Mouse (Mus musculus) liver, embryonic 16.5 days (tissue): ENCODE data around the gene 2300002M23Rik. TPM values are rescaled to one million over a fixed set of nuclear protein-coding genes. Genes with fewer than 3 reads are reported as not detected.
A peak's percentile ranks its signal among the peaks of the same experiment; 100 is the strongest.

Experiments used
- ATAC-seq: fragments of 200-750 bp; cut with Nextera tagmentation; 2 replicates; pipeline ENCODE4 v1.8.0; 2017; ENCODE audit warnings: low read depth, mild to moderate bottlenecking, moderate number of reproducible peaks, moderate library complexity
- H3K27ac ChIP-seq: fragments of 300-500 bp; sonication (generic); 2 replicates; pipeline ENCODE4 v1.5.1; 2014; ENCODE audit warnings: mild to moderate bottlenecking, low read length
- H3K27me3 ChIP-seq: fragments of 300-500 bp; sonication (generic); 2 replicates; pipeline ENCODE4 v1.6.1; 2014; ENCODE audit warnings: low read depth, low read length, mixed read lengths; ENCODE audit not compliant: control insufficient read depth, insufficient read depth
- H3K36me3 ChIP-seq: fragments of 300-500 bp; sonication (generic); 2 replicates; pipeline ENCODE4 v1.6.1; 2014; ENCODE audit warnings: mild to moderate bottlenecking; ENCODE audit not compliant: control insufficient read depth, insufficient read depth
- H3K4me1 ChIP-seq: fragments of 300-500 bp; sonication (generic); 2 replicates; pipeline ENCODE4 v1.6.1; 2014; ENCODE audit warnings: low read depth, low read length, mixed read lengths; ENCODE audit not compliant: control insufficient read depth
- H3K4me2 ChIP-seq: fragments of 300-500 bp; sonication (generic); 2 replicates; pipeline ENCODE4 v1.6.1; 2014; ENCODE audit warnings: low read depth, low read length, mixed read lengths
- H3K4me3 ChIP-seq: fragments of 300-500 bp; sonication (generic); 2 replicates; pipeline ENCODE4 v1.5.1; 2014; ENCODE audit warnings: low read depth, mild to moderate bottlenecking, low read length
- H3K9ac ChIP-seq: fragments of 300-500 bp; sonication (generic); 2 replicates; pipeline ENCODE4 v1.6.1; 2014; ENCODE audit warnings: low read depth, low read length
- H3K9me3 ChIP-seq: fragments of 300-500 bp; sonication (generic); replicated peaks from 2 replicates; pipeline ENCODE4 v1.6.1; 2016; ENCODE audit warnings: low read length; ENCODE audit not compliant: control insufficient read depth
- WGBS: fragments of 180-500 bp; shearing (Covaris S2); extraction: QIAGEN DNeasy Blood & Tissue Kit; methylation state at CpG from one replicate; pipeline ENCODE4 v1.1.7; 2014; ENCODE audit not compliant: insufficient replicate concordance; 5-methylcytosine and 5-hydroxymethylcytosine counted together
- polyA plus RNA-seq: library from polyadenylated mRNA; unstranded; fragments of >200 nt; fragmentation: Nextera tagmentation; extraction: Ambion mirVana; gene quantifications from 2 replicates; pipeline ENCODE4 v1.2.1, GENCODE M21; 2015

The 2300002M23Rik gene
- polyA plus RNA-seq = not detected in 2 replicates

DNA sequence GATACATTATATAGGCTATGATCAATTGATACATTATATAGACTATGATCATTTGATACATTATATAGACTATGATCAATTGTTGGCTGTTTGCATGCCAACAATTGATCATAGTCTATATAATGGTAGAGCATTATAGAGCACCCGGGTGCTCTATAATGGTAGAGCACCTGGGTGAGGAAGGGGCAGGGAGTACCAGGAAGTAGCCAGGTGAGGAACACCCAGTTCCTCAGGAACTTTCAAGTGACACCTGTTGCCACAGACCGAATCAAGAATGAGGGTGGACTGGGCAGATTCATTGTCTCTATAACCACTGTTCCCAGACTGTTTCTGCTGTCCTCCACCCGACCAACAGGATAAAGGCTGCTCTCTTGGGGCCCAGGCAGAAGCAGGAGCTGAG, at the start of gene 2300002M23Rik:
2300002M23Rik (plus strand) TSS at position 301 of the 400 bp plus-strand sequence.
- Histone ChIP-seq H3K4me2 (no peak within 1 kb of the TSS), H3K4me3 (no peak within 1 kb of the TSS), H3K4me1 (no peaks in the 10 kb centered on the region), H3K27me3 (peaks cover 25% of the 10 kb centered on the region), H3K9ac (no peak within 1 kb of the TSS), H3K9me3 (no peaks in the 10 kb centered on the region), H3K27ac (no peak within 1 kb of the TSS), H3K36me3 (no peaks in the 10 kb centered on the region)
- WGBS = 28% methylated on average over 3 of the region's 3 CpGs
- ATAC-seq = no peak

DNA sequence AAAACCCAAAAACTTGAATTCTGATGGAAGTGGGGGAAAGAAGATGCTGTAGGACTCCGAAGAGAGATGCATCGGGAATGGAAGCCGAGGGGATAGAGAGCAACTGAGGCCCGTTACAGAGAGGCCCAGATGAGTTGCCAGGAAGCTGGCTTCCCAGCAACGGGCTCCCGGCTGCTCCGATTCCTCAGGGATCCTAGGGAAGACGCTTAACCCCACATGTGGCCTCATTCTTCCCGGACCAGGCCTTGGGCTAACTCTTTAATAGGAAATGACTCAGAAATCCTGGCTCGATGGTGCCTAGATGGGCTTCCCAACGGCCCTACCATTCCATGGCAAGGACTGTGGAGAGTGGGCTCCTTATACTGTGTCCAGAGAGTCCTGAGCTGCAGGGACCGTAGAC, 49.7 kb upstream of the 2300002M23Rik start:
- no peaks in the 10 kb centered on the region for H3K9me3 ChIP-seq
- H3K36me3 ChIP-seq = peaks cover 12% of the 10 kb centered on the region
- H3K4me1 ChIP-seq = peaks cover 31% of the 10 kb centered on the region
- peak overlapping the region; percentile 81 for H3K4me3 ChIP-seq
- 16% methylated on average over 12 of the region's 12 CpGs for WGBS
- H3K9ac ChIP-seq = peak overlapping the region; percentile 74
- H3K4me2 ChIP-seq = peak overlapping the region; percentile 80
- no peaks in the 10 kb centered on the region for H3K27me3 ChIP-seq
- peak overlapping the region; percentile 82 for H3K27ac ChIP-seq
- ATAC-seq = no peak

DNA sequence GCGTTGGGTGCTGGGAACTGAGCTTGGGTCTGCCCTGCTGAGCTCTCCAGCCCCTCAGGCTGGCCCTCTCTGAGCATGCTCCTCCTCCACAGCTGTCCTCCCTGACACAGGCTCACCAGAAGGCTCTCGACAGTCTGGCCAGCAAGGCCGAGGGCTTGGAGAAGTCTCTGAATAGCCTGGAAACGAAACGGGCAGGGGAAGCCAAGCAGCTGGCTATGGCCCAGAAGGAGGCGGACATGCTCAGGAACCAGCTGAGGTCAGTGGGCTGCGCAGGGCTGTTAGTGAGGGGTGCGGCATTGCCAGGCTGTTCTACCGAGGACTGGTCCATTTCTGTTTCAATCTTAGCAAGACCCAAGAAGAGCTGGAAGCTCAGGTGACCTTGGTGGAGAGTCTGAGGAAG, 42.9 kb upstream of the 2300002M23Rik start:
- Histone ChIP-seq H3K9me3 (no peaks in the 10 kb centered on the region), H3K4me2 (no peak overlapping the region), H3K27me3 (no peaks in the 10 kb centered on the region), H3K4me3 (no peak overlapping the region), H3K27ac (no peak overlapping the region), H3K4me1 (no peaks in the 10 kb centered on the region), H3K9ac (no peak overlapping the region), H3K36me3 (peaks cover 3% of the 10 kb centered on the region)
- no peak for ATAC-seq
- 84% methylated on average over 9 of the region's 9 CpGs for WGBS

DNA sequence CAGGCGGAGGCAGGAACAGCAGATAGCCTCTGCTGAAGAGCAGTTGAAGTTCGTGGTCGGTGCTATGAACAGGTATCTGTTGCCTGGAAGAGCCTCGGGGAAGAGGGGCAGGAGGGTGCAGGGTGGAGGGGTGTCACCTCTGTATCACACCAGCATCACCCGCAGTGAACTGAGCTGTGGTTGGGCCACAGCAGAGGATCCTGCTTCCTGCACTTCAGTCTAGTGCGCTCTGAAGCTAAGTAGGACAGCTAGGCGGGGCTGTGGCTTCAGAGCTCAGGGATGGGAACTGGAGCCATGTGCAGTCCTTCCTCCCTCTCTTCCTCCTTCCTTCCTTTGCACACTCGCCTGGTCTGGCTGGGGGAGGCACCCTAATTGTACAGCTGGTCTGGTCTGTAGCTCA, 40.6 kb upstream of the 2300002M23Rik start:
- H3K4me3 ChIP-seq = no peak overlapping the region
- peaks cover 3% of the 10 kb centered on the region for H3K36me3 ChIP-seq
- H3K27me3 ChIP-seq = no peaks in the 10 kb centered on the region
- H3K27ac ChIP-seq = no peak overlapping the region
- ATAC-seq = no peak
- no peaks in the 10 kb centered on the region for H3K9me3 ChIP-seq
- no peaks in the 10 kb centered on the region for H3K4me1 ChIP-seq
- H3K9ac ChIP-seq = no peak overlapping the region
- WGBS = 42% methylated on average over 8 of the region's 8 CpGs
- H3K4me2 ChIP-seq = no peak overlapping the region

DNA sequence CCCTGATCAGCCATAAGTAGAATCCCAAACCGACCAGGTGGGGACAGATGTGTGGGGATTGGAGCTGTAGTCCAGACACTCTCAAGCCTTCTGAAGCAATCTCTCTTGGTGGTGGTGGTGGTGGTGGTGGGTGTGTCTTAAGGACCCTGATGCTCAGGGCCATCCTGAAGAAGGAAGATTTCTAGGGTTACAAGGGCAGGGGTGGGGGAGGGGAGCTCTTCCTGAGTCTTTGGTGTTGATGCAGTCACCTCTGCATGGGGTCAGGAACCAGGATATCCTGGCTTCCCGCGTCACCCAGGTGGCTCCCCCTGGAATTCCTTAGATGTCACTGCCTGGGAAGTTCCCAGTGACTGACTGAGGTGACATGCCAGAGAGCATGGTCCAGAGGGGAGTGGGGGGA, 34.9 kb upstream of the 2300002M23Rik start:
- no peaks in the 10 kb centered on the region for H3K9me3 ChIP-seq
- WGBS = 11% methylated on average over 3 of the region's 3 CpGs
- no peaks in the 10 kb centered on the region for H3K4me1 ChIP-seq
- ATAC-seq = no peak
- H3K4me2 ChIP-seq = no peak overlapping the region
- no peaks in the 10 kb centered on the region for H3K27me3 ChIP-seq
- no peak overlapping the region for H3K27ac ChIP-seq
- H3K4me3 ChIP-seq = no peak overlapping the region
- no peaks in the 10 kb centered on the region; the same call in 1 of the 2 replicates for H3K36me3 ChIP-seq
- H3K9ac ChIP-seq = no peak overlapping the region

DNA sequence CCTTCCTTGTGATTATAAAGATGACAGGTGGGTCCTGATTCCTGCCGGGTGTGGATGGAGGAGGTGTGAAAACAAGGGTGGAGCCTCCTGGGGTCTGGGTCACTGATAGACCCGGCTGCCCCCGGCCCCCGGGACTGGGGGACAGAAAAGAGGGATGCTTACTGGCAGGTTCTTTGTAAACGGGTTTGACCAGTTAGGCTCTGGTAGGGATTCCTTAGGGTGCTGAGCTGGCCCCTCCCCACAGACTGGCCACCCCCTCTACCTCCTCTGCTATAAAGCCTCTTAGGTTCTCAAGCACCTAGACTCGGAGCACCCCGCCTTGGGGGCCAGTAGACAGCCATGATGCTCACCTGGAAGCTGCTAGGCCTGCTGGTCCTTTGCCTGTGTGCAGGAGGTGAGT, 34.3 kb upstream of the 2300002M23Rik start, which contains the start of gene Psors1c2:
Psors1c2 (plus strand) TSS at position 301 of the 400 bp plus-strand sequence.
- no peak within 1 kb of the TSS for H3K4me2 ChIP-seq
- no peak within 1 kb of the TSS for H3K27ac ChIP-seq
- H3K36me3 ChIP-seq = no peaks in the 10 kb centered on the region; the same call in 1 of the 2 replicates
- no peaks in the 10 kb centered on the region for H3K27me3 ChIP-seq
- ATAC-seq = no peak
- no peaks in the 10 kb centered on the region for H3K9me3 ChIP-seq
- no peak within 1 kb of the TSS for H3K9ac ChIP-seq
- H3K4me3 ChIP-seq = no peak within 1 kb of the TSS
- no peaks in the 10 kb centered on the region for H3K4me1 ChIP-seq
- WGBS = 17% methylated on average over 7 of the region's 7 CpGs

DNA sequence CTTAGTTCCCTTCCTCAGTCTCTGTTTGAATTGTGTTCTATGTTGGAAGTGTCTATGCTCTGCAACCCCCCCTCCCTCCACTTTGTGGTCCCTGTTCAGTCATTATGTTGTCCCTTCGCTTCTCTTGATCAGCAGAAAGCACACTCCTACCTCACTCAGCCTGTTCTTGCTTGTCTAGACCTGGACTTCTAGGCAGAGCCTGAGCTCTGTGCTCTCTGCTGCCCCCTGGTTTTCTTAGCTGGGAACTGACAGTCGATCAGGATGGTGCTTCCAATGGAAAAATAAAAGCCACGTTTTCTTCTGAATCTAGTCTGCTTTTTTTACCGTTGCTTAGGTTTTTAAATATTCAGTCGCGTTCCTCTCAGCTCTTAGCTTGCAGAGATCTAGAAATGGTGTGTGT, 32.9 kb upstream of the 2300002M23Rik start:
- ATAC-seq = no peak
- 9% methylated on average over 6 of the region's 6 CpGs for WGBS

DNA sequence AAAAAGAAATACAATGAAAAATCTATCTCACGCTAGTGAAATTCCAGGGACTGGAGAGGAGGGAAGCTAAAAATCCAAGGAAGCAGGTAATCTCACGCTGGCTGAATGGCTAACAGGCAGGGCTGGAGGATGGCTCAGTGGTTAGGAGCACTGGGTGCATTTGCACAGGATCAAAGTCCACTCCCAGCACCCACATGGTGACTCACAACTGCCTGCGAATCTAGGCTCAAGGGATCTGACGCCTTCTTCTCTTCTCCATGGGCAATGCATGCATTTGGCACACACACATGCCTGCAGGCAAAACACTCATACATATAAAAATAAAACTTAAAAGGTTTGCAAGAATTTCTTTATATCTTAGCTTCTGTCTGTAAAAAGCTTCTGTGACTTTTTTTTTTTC, 29.8 kb upstream of the 2300002M23Rik start:
- Histone ChIP-seq H3K9me3 (no peaks in the 10 kb centered on the region), H3K27ac (no peak overlapping the region), H3K4me1 (no peaks in the 10 kb centered on the region), H3K27me3 (no peaks in the 10 kb centered on the region), H3K4me2 (no peak overlapping the region), H3K9ac (no peak overlapping the region), H3K4me3 (no peak overlapping the region), H3K36me3 (no peaks in the 10 kb centered on the region)
- WGBS = 55% methylated on average over 4 of the region's 4 CpGs
- ATAC-seq = no peak

More for the DNA sequence above, 32.9 kb upstream of the 2300002M23Rik start:
- no peaks in the 10 kb centered on the region for H3K36me3 ChIP-seq
- H3K9me3 ChIP-seq = no peaks in the 10 kb centered on the region
- H3K4me3 ChIP-seq = no peak overlapping the region
- H3K9ac ChIP-seq = no peak overlapping the region
- no peaks in the 10 kb centered on the region for H3K4me1 ChIP-seq
- no peaks in the 10 kb centered on the region for H3K27me3 ChIP-seq
- H3K27ac ChIP-seq = no peak overlapping the region
- H3K4me2 ChIP-seq = no peak overlapping the region

DNA sequence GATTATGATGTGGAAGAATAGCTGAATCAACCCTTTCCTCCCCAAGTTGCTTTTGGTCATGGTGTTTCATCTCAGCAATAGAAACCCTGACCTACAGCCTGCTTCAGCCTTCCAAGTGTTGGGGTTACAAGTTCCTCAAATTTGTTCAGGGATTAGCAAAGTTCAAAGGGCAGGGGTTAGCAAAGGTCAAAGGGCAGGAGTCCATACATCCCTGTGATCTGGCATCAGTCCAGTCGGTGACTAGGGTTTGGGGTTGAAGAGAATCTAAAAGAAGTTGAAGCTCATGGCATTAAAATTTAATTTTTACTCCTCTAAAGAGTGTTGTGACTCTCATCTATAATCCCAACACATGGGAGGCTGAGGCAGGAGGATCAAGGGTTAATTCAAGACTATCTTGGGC, 28.8 kb upstream of the 2300002M23Rik start:
- no peaks in the 10 kb centered on the region for H3K4me1 ChIP-seq
- H3K27ac ChIP-seq = no peak overlapping the region
- H3K9ac ChIP-seq = no peak overlapping the region
- no peaks in the 10 kb centered on the region for H3K36me3 ChIP-seq
- H3K27me3 ChIP-seq = no peaks in the 10 kb centered on the region
- no peaks in the 10 kb centered on the region for H3K9me3 ChIP-seq
- H3K4me2 ChIP-seq = no peak overlapping the region
- H3K4me3 ChIP-seq = no peak overlapping the region
- no peak for ATAC-seq
- 49% methylated on average over 1 of the region's 1 CpGs for WGBS
